Mouse (Mus musculus) liver, postnatal 0 days (tissue): ENCODE measurements at regions not wholly inside any gene's neighbourhood (a gene's known extent, or its start where the extent isn't known, plus 50 kb on each side); places are given as distances from the start of the nearest gene placed in this dataset.
A peak's percentile ranks its signal among the peaks of the same experiment; 100 is the strongest.

ENCODE experiments used
- ATAC-seq: fragments of 200-750 bp; cut with Nextera tagmentation; 2 replicates; pipeline ENCODE4 v1.8.0; 2017; ENCODE audit warnings: mild to moderate bottlenecking, moderate library complexity
- DNase-seq: peaks from one replicate; pipeline ENCODE4 v3.0.0-alpha.2; 2016
- H3K27ac ChIP-seq: fragments of 300-500 bp; sonication (generic); 2 replicates; pipeline ENCODE4 v1.5.1; 2014; ENCODE audit warnings: antibody characterized with exemption, moderate library complexity, mild to moderate bottlenecking, low read depth
- H3K27me3 ChIP-seq: fragments of 300-500 bp; sonication (generic); 2 replicates; pipeline ENCODE4 v1.6.1; 2014; ENCODE audit warnings: low read length, control low read depth, mixed read lengths; ENCODE audit not compliant: insufficient read depth
- H3K36me3 ChIP-seq: fragments of 300-500 bp; sonication (generic); replicated peaks from 2 replicates; pipeline ENCODE4 v1.6.1; 2014; ENCODE audit warnings: mild to moderate bottlenecking, control low read depth, low read length, moderate library complexity, mixed read lengths; ENCODE audit not compliant: insufficient read depth
- H3K4me1 ChIP-seq: fragments of 300-500 bp; sonication (generic); 2 replicates; pipeline ENCODE4 v1.6.1; 2014; ENCODE audit warnings: antibody characterized with exemption, mild to moderate bottlenecking, control low read depth; ENCODE audit not compliant: insufficient read depth
- H3K4me2 ChIP-seq: fragments of 300-500 bp; sonication (generic); 2 replicates; pipeline ENCODE4 v1.6.1; 2014; ENCODE audit warnings: low read depth, mild to moderate bottlenecking, low read length, moderate library complexity, mixed read lengths
- H3K4me3 ChIP-seq: fragments of 300-500 bp; sonication (generic); 2 replicates; pipeline ENCODE4 v1.5.1; 2014; ENCODE audit warnings: low read depth, low read length
- H3K9ac ChIP-seq: fragments of 300-500 bp; sonication (generic); replicated peaks from 2 replicates; pipeline ENCODE4 v1.6.1; 2014; ENCODE audit warnings: mild to moderate bottlenecking, moderate library complexity
- H3K9me3 ChIP-seq: fragments of 300-500 bp; sonication (generic); 2 replicates; pipeline ENCODE4 v1.6.1; 2016; ENCODE audit warnings: mild to moderate bottlenecking, control low read depth, low read length, mixed read lengths
- CTCF ChIP-seq: sonication (generic); IDR thresholded peaks from 2 replicates; pipeline ENCODE4 v1.5.1; 2016; ENCODE audit warnings: antibody characterized with exemption, low read depth
- EP300 ChIP-seq: IDR thresholded peaks from 2 replicates; pipeline ENCODE4 v1.6.1; 2016; ENCODE audit warnings: antibody characterized with exemption, low read depth, mild to moderate bottlenecking
- WGBS: fragments of 180-500 bp; shearing (Covaris S2); extraction: QIAGEN DNeasy Blood & Tissue Kit; methylation state at CpG from one replicate; pipeline ENCODE4 v1.1.7; 2014; ENCODE audit not compliant: insufficient replicate concordance; 5-methylcytosine and 5-hydroxymethylcytosine counted together

GRCm38 (mm10) chr1:136726145-136726935 is 101.6 kb downstream of the Zfp281 start:
- Histone ChIP-seq H3K27ac (no peak overlapping the region), H3K4me2 (no peak overlapping the region), H3K27me3 (no peaks in the 10 kb centered on the region), H3K9me3 (no peaks in the 10 kb centered on the region), H3K9ac (no peak overlapping the region), H3K4me1 (no peaks in the 10 kb centered on the region; the same call in 1 of the 2 replicates), H3K36me3 (no peaks in the 10 kb centered on the region), H3K4me3 (no peak overlapping the region)
- DNase-seq (no peak), ATAC-seq (no peak)
- no peak for TF ChIP-seq EP300
- peak; percentile 73 for TF ChIP-seq CTCF
- 66% methylated on average over 11 of the region's 11 CpGs for WGBS

- no peaks in the 10 kb centered on the region for H3K27me3 ChIP-seq
- no peak for ATAC-seq
- no peak overlapping the region for H3K9ac ChIP-seq
- no peak overlapping the region for H3K27ac ChIP-seq
- TF ChIP-seq CTCF = no peak
- no peak for TF ChIP-seq EP300
- H3K9me3 ChIP-seq = no peaks in the 10 kb centered on the region
- WGBS = 74% methylated on average over 7 of the region's 7 CpGs
- no peak overlapping the region for H3K4me2 ChIP-seq
- H3K36me3 ChIP-seq = no peaks in the 10 kb centered on the region
- no peaks in the 10 kb centered on the region; the same call in 1 of the 2 replicates for H3K4me1 ChIP-seq
- no peak overlapping the region for H3K4me3 ChIP-seq
- no peak for DNase-seq
Measured at GRCm38 (mm10) chr1:136727868-136728631, 103.3 kb downstream of the Zfp281 start.

- Histone ChIP-seq H3K4me1 (no peaks in the 10 kb centered on the region; the same call in 1 of the 2 replicates), H3K4me3 (no peak overlapping the region), H3K9me3 (no peaks in the 10 kb centered on the region), H3K27me3 (no peaks in the 10 kb centered on the region), H3K4me2 (no peak overlapping the region), H3K27ac (no peak overlapping the region), H3K9ac (no peak overlapping the region), H3K36me3 (no peaks in the 10 kb centered on the region)
- no peak for DNase-seq
- TF ChIP-seq CTCF (no peak), EP300 (no peak)
- WGBS = 88% methylated on average over 4 of the region's 4 CpGs
- ATAC-seq = no peak
Measured at GRCm38 (mm10) chr1:136728632-136728944, 103.9 kb downstream of the Zfp281 start.

- no peak for DNase-seq
- Histone ChIP-seq H3K4me2 (no peak overlapping the region), H3K27me3 (no peaks in the 10 kb centered on the region), H3K27ac (no peak overlapping the region), H3K4me3 (no peak overlapping the region), H3K4me1 (no peaks in the 10 kb centered on the region; the same call in 1 of the 2 replicates), H3K36me3 (no peaks in the 10 kb centered on the region), H3K9me3 (no peaks in the 10 kb centered on the region), H3K9ac (no peak overlapping the region)
- 59% methylated on average over 11 of the region's 11 CpGs for WGBS
- TF ChIP-seq CTCF (no peak), EP300 (no peak)
- ATAC-seq = no peak
Measured at GRCm38 (mm10) chr1:136730638-136731037, 105.9 kb downstream of the Zfp281 start.

GRCm38 (mm10) chr1:136738030-136738429 is 113.3 kb downstream of the Zfp281 start:
- Histone ChIP-seq H3K36me3 (no peaks in the 10 kb centered on the region), H3K9ac (no peak overlapping the region), H3K4me2 (no peak overlapping the region), H3K9me3 (no peaks in the 10 kb centered on the region), H3K4me3 (no peak overlapping the region), H3K27ac (no peak overlapping the region), H3K27me3 (no peaks in the 10 kb centered on the region), H3K4me1 (no peaks in the 10 kb centered on the region)
- WGBS = 48% methylated on average over 5 of the region's 5 CpGs
- no peak for TF ChIP-seq EP300
- no peak for TF ChIP-seq CTCF
- no peak for ATAC-seq
- DNase-seq = no peak

GRCm38 (mm10) chr1:136739486-136739885 is 114.8 kb downstream of the Zfp281 start:
- H3K36me3 ChIP-seq = no peaks in the 10 kb centered on the region
- H3K27ac ChIP-seq = no peak overlapping the region
- 60% methylated on average over 5 of the region's 5 CpGs for WGBS
- H3K4me2 ChIP-seq = no peak overlapping the region
- DNase-seq (peak; percentile 45), ATAC-seq (no peak)
- H3K9ac ChIP-seq = no peak overlapping the region
- no peaks in the 10 kb centered on the region for H3K9me3 ChIP-seq
- no peaks in the 10 kb centered on the region for H3K27me3 ChIP-seq
- no peak overlapping the region for H3K4me3 ChIP-seq
- no peaks in the 10 kb centered on the region for H3K4me1 ChIP-seq
- TF ChIP-seq EP300 = no peak
- TF ChIP-seq CTCF = peak; percentile 65
